Mouse (Mus musculus): ENCODE data around the gene Tjp3.
"Not testable (repeated sequence)": the region's sequence is repeated elsewhere in the genome, so short reads cannot be mapped to it uniquely, and the experiment has no call there.

Gene Tjp3

DNA sequence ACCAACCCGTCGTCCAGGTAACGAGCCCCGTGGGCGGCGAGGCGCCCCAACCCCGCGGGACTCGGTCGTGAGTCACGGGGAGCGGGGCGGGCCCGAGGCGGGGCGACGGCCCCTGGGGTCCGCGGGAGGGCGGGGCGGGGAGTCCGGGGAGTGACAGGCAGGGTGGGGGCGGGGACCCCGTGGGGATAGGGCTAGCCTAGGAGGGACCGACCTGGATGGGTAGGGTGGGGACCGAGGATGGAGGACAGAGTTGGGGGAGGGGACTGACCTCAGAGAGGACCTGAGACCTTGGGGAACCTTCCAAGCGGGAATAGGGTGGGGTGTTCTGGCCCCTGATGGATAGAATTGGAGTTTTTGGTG, 58.2 kb downstream of the Tjp3 start:
- no peak for DNase-seq (ENCODE audit: low read depth)

DNA sequence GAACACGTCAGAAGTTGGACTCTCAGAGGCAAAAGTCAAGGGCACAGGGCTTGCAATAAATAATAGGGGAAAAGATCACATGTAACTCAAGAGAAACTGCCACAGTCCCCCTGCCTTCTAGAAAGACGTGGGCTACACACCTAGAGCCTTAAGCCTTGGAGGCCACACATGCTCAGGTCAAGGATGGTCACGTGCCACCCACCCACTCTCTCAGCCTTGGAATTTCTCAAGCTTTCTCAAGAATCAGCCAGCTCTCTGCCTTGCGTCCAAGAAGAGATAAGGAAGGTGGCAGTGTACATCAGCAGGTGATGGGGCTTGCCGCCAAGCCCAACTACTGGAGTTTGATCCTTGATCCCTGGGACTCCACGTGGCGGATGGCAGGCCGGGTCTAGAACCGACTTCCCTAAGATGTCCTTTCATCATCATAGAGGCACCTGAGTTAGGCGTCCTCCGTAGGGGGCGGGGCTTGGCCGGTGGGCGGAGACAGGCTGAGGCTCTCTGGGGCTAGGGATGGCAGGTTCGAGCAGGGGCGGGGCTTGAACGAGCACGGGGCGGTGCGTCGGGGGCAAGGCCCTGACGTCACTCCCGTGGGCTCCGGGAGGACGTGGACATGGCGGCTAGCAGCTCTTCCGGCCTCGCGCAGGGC, 58.7 kb downstream of the Tjp3 start, which contains the start of gene Zfr2:
Gene Zfr2, plus strand, starts transcription at position 576 of the 646 bp plus-strand sequence.
- peak; percentile 97 for DNase-seq (ENCODE audit: low read depth)

DNA sequence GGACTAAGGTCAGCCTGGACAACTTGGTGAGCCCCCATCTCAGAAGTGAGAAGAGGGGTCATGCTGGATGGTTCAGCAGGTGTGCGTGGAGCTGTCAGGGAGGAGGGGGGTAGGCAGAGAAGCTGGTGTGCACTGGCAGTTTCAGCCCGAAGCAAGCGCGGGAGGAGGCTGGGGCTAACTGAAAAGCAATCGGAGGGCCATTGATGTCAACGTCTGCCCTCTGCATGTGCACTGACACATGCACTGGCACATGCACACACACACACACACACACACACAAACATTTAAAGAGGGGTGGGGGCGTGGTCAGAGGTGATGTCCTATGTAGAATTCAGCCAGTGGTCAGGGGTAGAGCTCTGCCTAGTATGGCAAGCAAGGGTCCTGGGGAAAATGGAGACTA, 59.9 kb downstream of the Tjp3 start:
- no peak for DNase-seq (ENCODE audit: low read depth)

DNA sequence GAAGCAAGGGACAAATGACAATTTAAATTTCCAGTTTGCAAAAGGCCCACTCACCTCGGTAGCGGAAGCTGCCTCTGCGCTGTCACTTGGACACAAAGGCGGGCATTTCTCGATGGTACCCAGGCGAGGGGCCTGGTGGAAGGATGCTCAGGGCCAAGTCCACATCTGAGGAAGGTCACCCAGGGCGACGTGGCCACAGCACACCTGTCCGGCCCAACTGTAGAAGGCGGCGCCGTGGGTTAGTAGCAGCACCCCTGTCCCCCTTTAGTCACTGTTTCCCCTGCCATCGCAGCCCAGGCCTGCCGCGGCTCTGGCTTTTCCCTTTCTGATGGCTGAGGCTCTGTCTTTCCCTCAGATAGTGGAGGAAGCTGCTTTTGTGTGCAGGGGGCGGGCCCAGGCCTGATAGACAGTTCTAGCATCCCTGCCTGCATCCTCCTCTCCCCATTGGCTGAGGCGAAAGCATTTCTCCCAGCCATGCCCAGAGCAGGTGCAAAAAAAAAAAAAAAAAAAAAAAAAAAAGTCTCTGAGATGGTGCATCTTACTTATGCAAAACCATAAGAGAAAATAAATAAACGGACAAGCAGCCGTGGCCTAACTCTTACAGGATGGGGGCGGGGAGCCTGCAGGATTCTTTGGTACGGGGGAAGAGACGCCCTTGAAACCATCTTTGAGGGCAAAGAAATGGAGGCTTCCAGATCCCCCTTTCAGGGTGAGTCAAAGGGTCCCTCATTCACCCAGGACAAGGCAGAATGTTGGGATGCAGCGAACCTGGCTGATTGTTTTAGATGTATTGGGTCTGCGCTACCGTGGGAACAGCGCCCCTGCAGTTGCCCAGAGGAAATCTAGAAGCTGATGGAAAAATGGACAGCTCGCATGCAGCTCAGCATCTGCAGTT, 60.7 kb downstream of the Tjp3 start, which contains the start of gene Atcay:
Gene Atcay, minus strand, starts transcription at position 396 of the 895 bp plus-strand sequence.
- DNase-seq (ENCODE audit: low read depth) = no peak

DNA sequence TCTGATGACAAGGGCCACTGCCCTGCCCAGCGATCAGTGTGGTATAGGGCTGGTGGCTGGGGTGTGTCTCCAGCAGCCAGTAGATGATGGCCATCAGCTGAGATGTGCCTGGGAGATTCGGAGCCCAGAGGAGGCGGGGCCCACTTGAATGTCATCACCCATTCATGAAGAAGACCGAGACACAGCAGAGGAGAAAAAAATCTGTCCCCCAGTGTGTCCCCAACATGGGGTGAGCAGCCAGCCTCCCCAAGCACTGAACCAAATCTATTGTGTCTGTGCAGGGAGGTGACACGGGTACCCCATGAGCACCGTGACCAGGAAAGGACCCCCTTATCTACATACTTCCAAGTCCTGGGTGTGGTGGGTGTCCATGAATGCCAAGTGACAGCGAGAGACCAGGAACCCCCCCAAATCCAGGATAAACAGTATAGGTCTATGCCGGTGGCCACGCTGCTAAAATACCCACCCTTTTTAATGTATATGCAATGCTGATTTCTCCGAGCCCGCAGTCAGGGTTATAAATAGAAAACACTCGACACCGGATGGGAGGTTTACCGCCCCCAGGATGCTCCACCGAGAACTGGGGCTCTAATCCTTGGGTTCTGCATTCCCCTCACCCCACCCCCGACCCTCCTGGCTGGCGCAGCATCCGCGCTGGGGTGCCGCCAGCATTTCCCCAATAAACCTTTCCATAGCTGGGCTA, 61.5 kb downstream of the Tjp3 start:
- DNase-seq (ENCODE audit: low read depth) = no peak

DNA sequence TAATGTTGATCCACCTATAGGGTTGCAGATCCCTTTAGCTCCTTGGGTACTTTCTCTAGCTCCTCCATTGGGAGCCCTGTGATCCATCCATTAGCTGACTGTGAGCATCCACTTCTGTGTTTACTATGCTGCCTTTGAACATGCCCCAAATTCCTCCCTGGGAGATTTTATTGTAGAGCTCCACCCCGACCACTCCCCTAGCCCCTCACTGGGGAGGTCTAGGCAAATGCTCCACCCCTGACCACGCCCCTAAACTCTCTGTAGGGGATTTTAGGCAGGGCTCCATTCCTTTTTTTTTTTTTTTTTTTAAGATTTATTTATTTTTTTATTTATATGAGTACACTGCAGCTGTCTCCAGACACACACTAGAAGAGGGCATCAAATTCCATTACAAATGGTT, 67.7 kb downstream of the Tjp3 start:
- DNase-seq (ENCODE audit: low read depth) = not testable (repeated sequence)

All from NIH3T3 (cell line).